Mouse (Mus musculus) heart, embryonic 15.5 days (tissue): ENCODE measurements around the gene Pum1. TPM values are rescaled to one million over a fixed set of nuclear protein-coding genes. Genes with fewer than 3 reads are reported as not detected.
A peak's percentile ranks its signal among the peaks of the same experiment; 100 is the strongest.
"Not testable (repeated sequence)": the region's sequence is repeated elsewhere in the genome, so short reads cannot be mapped to it uniquely, and the experiment has no call there.

Experiments used
- ATAC-seq: fragments of 200-750 bp; cut with Nextera tagmentation; replicated peaks from 2 replicates; pipeline ENCODE4 v1.8.0; 2017; ENCODE audit warnings: low read depth, moderate TSS enrichment; ENCODE audit not compliant: insufficient number of reproducible peaks, insufficient read depth, low FRiP score
- H3K27ac ChIP-seq: fragments of 300-500 bp; sonication (generic); 2 replicates; pipeline ENCODE4 v1.5.1; 2015; ENCODE audit warnings: mild to moderate bottlenecking, inconsistent platforms
- H3K27me3 ChIP-seq: fragments of 300-500 bp; sonication (generic); 2 replicates; pipeline ENCODE4 v1.6.1; 2015; ENCODE audit warnings: inconsistent platforms
- H3K36me3 ChIP-seq: fragments of 300-500 bp; sonication (generic); 2 replicates; pipeline ENCODE4 v1.6.1; 2015; ENCODE audit warnings: mild to moderate bottlenecking, inconsistent platforms
- H3K4me1 ChIP-seq: fragments of 300-500 bp; sonication (generic); replicated peaks from 2 replicates; pipeline ENCODE4 v1.6.1; 2015; ENCODE audit warnings: inconsistent platforms
- H3K4me2 ChIP-seq: fragments of 300-500 bp; sonication (generic); 2 replicates; pipeline ENCODE4 v1.6.1; 2015; ENCODE audit warnings: inconsistent platforms, mild to moderate bottlenecking, moderate library complexity
- H3K4me3 ChIP-seq: fragments of 300-500 bp; sonication (generic); 2 replicates; pipeline ENCODE4 v1.5.1; 2015; ENCODE audit warnings: mild to moderate bottlenecking, inconsistent platforms
- H3K9ac ChIP-seq: fragments of 300-500 bp; sonication (generic); 2 replicates; pipeline ENCODE4 v1.6.1; 2015; ENCODE audit warnings: mild to moderate bottlenecking, inconsistent platforms
- H3K9me3 ChIP-seq: fragments of 300-500 bp; sonication (generic); replicated peaks from 2 replicates; pipeline ENCODE4 v1.6.1; 2016; ENCODE audit warnings: inconsistent platforms
- WGBS: fragments of 180-500 bp; shearing (Covaris S2); methylation state at CpG from one replicate; pipeline ENCODE4 v1.1.7; 2015; ENCODE audit warnings: mixed read lengths; 5-methylcytosine and 5-hydroxymethylcytosine counted together
- polyA plus RNA-seq: library from polyadenylated mRNA; unstranded; fragments of >200 nt; fragmentation: Nextera tagmentation; extraction: Ambion mirVana; gene quantifications from 2 replicates; pipeline ENCODE4 v1.2.1, GENCODE M21; 2015

Pum1 gene
- polyA plus RNA-seq, 1 experiment from 2014 or later = 46.8 TPM

- no peak overlapping the region for H3K9ac ChIP-seq
- H3K4me3 ChIP-seq = no peak overlapping the region
- H3K36me3 ChIP-seq = no peaks in the 10 kb centered on the region
- 0 out of 2 replicates have a peak, but pooled peaks cover 2% of the 10 kb centered on the region for H3K4me1 ChIP-seq
- no peaks in the 10 kb centered on the region for H3K27me3 ChIP-seq
- no peak overlapping the region for H3K27ac ChIP-seq
- ATAC-seq = no peak
- no peaks in the 10 kb centered on the region for H3K9me3 ChIP-seq
- 40% methylated on average over 1 of the region's 1 CpGs for WGBS
- no peak overlapping the region for H3K4me2 ChIP-seq
Observed at GRCm38 (mm10) chr4:130657820-130658565, 5.1 kb upstream of the Pum1 start.

GRCm38 (mm10) chr4:130659470-130659869 is 3.7 kb upstream of the Pum1 start:
- WGBS = 85% methylated on average over 6 of the region's 6 CpGs
- H3K9me3 ChIP-seq = no peaks in the 10 kb centered on the region

GRCm38 (mm10) chr4:130660106-130660505 is 3.0 kb upstream of the Pum1 start:
- peaks cover 6% of the 10 kb centered on the region for H3K4me1 ChIP-seq
- no peaks in the 10 kb centered on the region for H3K27me3 ChIP-seq
- H3K9ac ChIP-seq = no peak overlapping the region
- no peak overlapping the region for H3K4me2 ChIP-seq
- ATAC-seq = no peak
- no peaks in the 10 kb centered on the region for H3K9me3 ChIP-seq
- 78% methylated on average over 2 of the region's 2 CpGs for WGBS
- no peaks in the 10 kb centered on the region for H3K36me3 ChIP-seq
- H3K27ac ChIP-seq = no peak overlapping the region
- no peak overlapping the region for H3K4me3 ChIP-seq

More at GRCm38 (mm10) chr4:130659470-130659869, 3.7 kb upstream of the Pum1 start:
- no peaks in the 10 kb centered on the region for H3K36me3 ChIP-seq
- H3K9ac ChIP-seq = no peak overlapping the region
- no peak for ATAC-seq
- no peak overlapping the region for H3K4me2 ChIP-seq
- no peak overlapping the region for H3K4me3 ChIP-seq
- H3K27me3 ChIP-seq = no peaks in the 10 kb centered on the region
- 0 out of 2 replicates have a peak, but pooled peaks cover 3% of the 10 kb centered on the region for H3K4me1 ChIP-seq
- H3K27ac ChIP-seq = no peak overlapping the region

GRCm38 (mm10) chr4:130661151-130661550 is 2.0 kb upstream of the Pum1 start:
- H3K27me3 ChIP-seq = no peaks in the 10 kb centered on the region
- 88% methylated on average over 3 of the region's 3 CpGs for WGBS
- H3K4me1 ChIP-seq = peaks cover 14% of the 10 kb centered on the region
- no peak overlapping the region for H3K9ac ChIP-seq
- no peak overlapping the region for H3K4me3 ChIP-seq
- ATAC-seq = no peak
- no peak overlapping the region for H3K4me2 ChIP-seq
- no peaks in the 10 kb centered on the region for H3K36me3 ChIP-seq
- no peaks in the 10 kb centered on the region for H3K9me3 ChIP-seq
- H3K27ac ChIP-seq = no peak overlapping the region

- ATAC-seq, H3K27ac ChIP-seq, H3K9me3 ChIP-seq, H3K4me2 ChIP-seq, H3K9ac ChIP-seq, H3K27me3 ChIP-seq, H3K36me3 ChIP-seq: not testable (repeated sequence)
- Histone ChIP-seq H3K4me3 (0 out of 2 replicates have a peak overlapping the region, but pooled peaks have one; percentile 93), H3K4me1 (peaks cover 19% of the 10 kb centered on the region)
- 69% methylated on average over 1 of the region's 1 CpGs for WGBS
Observed at GRCm38 (mm10) chr4:130662305-130662704, 816 bp upstream of the Pum1 start.

- peak overlapping the region; percentile 67 for H3K4me2 ChIP-seq
- H3K9me3 ChIP-seq = no peaks in the 10 kb centered on the region
- H3K36me3 ChIP-seq = 0 out of 2 replicates have a peak, but pooled peaks cover 2% of the 10 kb centered on the region
- peak overlapping the region; percentile 93 for H3K4me3 ChIP-seq
- H3K27ac ChIP-seq = peak overlapping the region; percentile 97
- H3K27me3 ChIP-seq = no peaks in the 10 kb centered on the region
- H3K9ac ChIP-seq = peak overlapping the region; percentile 98
- WGBS = under 1% methylated on average over 22 of the region's 22 CpGs
- no peak for ATAC-seq
- peaks cover 32% of the 10 kb centered on the region for H3K4me1 ChIP-seq
Observed at GRCm38 (mm10) chr4:130663810-130664401, 785 bp downstream of the Pum1 start.

- Histone ChIP-seq H3K9me3 (no peaks in the 10 kb centered on the region), H3K4me2 (peak overlapping the region; percentile 67), H3K27ac (peak overlapping the region; percentile 97), H3K4me3 (peak overlapping the region; percentile 93), H3K9ac (peak overlapping the region; percentile 98), H3K27me3 (no peaks in the 10 kb centered on the region), H3K36me3 (0 out of 2 replicates have a peak, but pooled peaks cover 5% of the 10 kb centered on the region), H3K4me1 (peaks cover 35% of the 10 kb centered on the region)
- no peak for ATAC-seq
- WGBS = 3% methylated on average over 7 of the region's 7 CpGs
Observed at GRCm38 (mm10) chr4:130664414-130665029, 1.4 kb downstream of the Pum1 start.

GRCm38 (mm10) chr4:130665176-130665575 is 2.1 kb downstream of the Pum1 start:
- 0 out of 2 replicates have a peak, but pooled peaks cover 5% of the 10 kb centered on the region for H3K36me3 ChIP-seq
- peak overlapping the region; percentile 12 for H3K4me3 ChIP-seq
- H3K4me1 ChIP-seq = peaks cover 35% of the 10 kb centered on the region
- H3K9ac ChIP-seq = no peak overlapping the region
- H3K9me3 ChIP-seq = no peaks in the 10 kb centered on the region
- no peak overlapping the region for H3K27ac ChIP-seq
- H3K27me3 ChIP-seq = no peaks in the 10 kb centered on the region
- H3K4me2 ChIP-seq = peak overlapping the region; percentile 67
- 2% methylated on average over 1 of the region's 1 CpGs for WGBS
- no peak for ATAC-seq

GRCm38 (mm10) chr4:130667686-130668085 is 4.6 kb downstream of the Pum1 start:
- Histone ChIP-seq H3K27me3 (no peaks in the 10 kb centered on the region), H3K36me3 (peaks cover 23% of the 10 kb centered on the region), H3K27ac (no peak overlapping the region), H3K4me1 (peaks cover 48% of the 10 kb centered on the region), H3K4me3 (no peak overlapping the region), H3K9me3 (no peaks in the 10 kb centered on the region), H3K9ac (no peak overlapping the region), H3K4me2 (0 out of 2 replicates have a peak overlapping the region, but pooled peaks have one; percentile 1)
- no peak for ATAC-seq
- WGBS = 59% methylated on average over 2 of the region's 2 CpGs

GRCm38 (mm10) chr4:130668541-130668940 is 5.4 kb downstream of the Pum1 start:
- ATAC-seq = no peak
- WGBS = 32% methylated on average over 2 of the region's 2 CpGs

GRCm38 (mm10) chr4:130668991-130669390 is 5.9 kb downstream of the Pum1 start:
- H3K9me3 ChIP-seq = no peaks in the 10 kb centered on the region
- H3K27ac ChIP-seq = 0 out of 2 replicates have a peak overlapping the region, but pooled peaks have one; percentile 4
- WGBS = 59% methylated on average over 7 of the region's 7 CpGs

More at GRCm38 (mm10) chr4:130668541-130668940, 5.4 kb downstream of the Pum1 start:
- Histone ChIP-seq H3K27ac (0 out of 2 replicates have a peak overlapping the region, but pooled peaks have one; percentile 4), H3K4me3 (no peak overlapping the region), H3K9me3 (no peaks in the 10 kb centered on the region), H3K36me3 (peaks cover 31% of the 10 kb centered on the region), H3K27me3 (no peaks in the 10 kb centered on the region), H3K4me2 (0 out of 2 replicates have a peak overlapping the region, but pooled peaks have one; percentile 26), H3K4me1 (peaks cover 46% of the 10 kb centered on the region), H3K9ac (no peak overlapping the region)

More at GRCm38 (mm10) chr4:130668991-130669390, 5.9 kb downstream of the Pum1 start:
- Histone ChIP-seq H3K4me1 (peaks cover 46% of the 10 kb centered on the region), H3K36me3 (peaks cover 36% of the 10 kb centered on the region), H3K4me3 (no peak overlapping the region), H3K4me2 (no peak overlapping the region), H3K27me3 (no peaks in the 10 kb centered on the region), H3K9ac (no peak overlapping the region)
- ATAC-seq = no peak
